Mouse (Mus musculus) limb, embryonic 10.5 days (tissue): ENCODE data around the gene Pou2af1. TPM values are rescaled to one million over a fixed set of nuclear protein-coding genes. Genes with fewer than 3 reads are reported as not detected.

Experiments used
- DNase-seq: peaks from one replicate; pipeline ENCODE4 v3.0.0-alpha.2; 2017; ENCODE audit warnings: low spot score
- H3K27ac ChIP-seq: fragments of 300-500 bp; sonication (generic); 2 replicates; pipeline ENCODE4 v1.5.1; 2016; ENCODE audit warnings: mild to moderate bottlenecking
- H3K27me3 ChIP-seq: fragments of 300-500 bp; sonication (generic); 2 replicates; pipeline ENCODE4 v1.6.1; 2016; ENCODE audit warnings: low read depth, mild to moderate bottlenecking; ENCODE audit not compliant: poor library complexity, severe bottlenecking
- H3K36me3 ChIP-seq: fragments of 300-500 bp; sonication (generic); 2 replicates; pipeline ENCODE4 v1.6.1; 2016; ENCODE audit warnings: mild to moderate bottlenecking, moderate library complexity
- H3K4me1 ChIP-seq: fragments of 300-500 bp; sonication (generic); 2 replicates; pipeline ENCODE4 v1.6.1; 2016
- H3K4me3 ChIP-seq: fragments of 300-500 bp; sonication (generic); 2 replicates; pipeline ENCODE4 v1.5.1; 2016; ENCODE audit warnings: mild to moderate bottlenecking, moderate library complexity
- H3K9me3 ChIP-seq: fragments of 300-500 bp; sonication (generic); replicated peaks from 2 replicates; pipeline ENCODE4 v1.6.1; 2016; ENCODE audit warnings: mild to moderate bottlenecking
- WGBS: fragments of 180-500 bp; shearing (Covaris S2); methylation state at CpG from one replicate; pipeline ENCODE4 v1.1.7; 2016; 5-methylcytosine and 5-hydroxymethylcytosine counted together
- polyA plus RNA-seq: library from polyadenylated mRNA; unstranded; fragments of >200 nt; fragmentation: Nextera tagmentation; extraction: Ambion mirVana; gene quantifications from 2 replicates; pipeline ENCODE4 v1.2.1, GENCODE M21; 2016

Gene Pou2af1
- not detected in 2 replicates for polyA plus RNA-seq

- Histone ChIP-seq H3K9me3 (no peaks in the 10 kb centered on the region), H3K36me3 (no peaks in the 10 kb centered on the region), H3K4me1 (no peaks in the 10 kb centered on the region), H3K4me3 (no peak within 1 kb of the TSS), H3K27me3 (no peaks in the 10 kb centered on the region), H3K27ac (no peak within 1 kb of the TSS)
- 81% methylated on average over 20 of the region's 20 CpGs for WGBS
- peak; percentile 3 for DNase-seq
Measured at GRCm38 (mm10) chr9:51213023-51213728, at the start of gene Pou2af1. TSS of gene Pou2af1 (plus strand) at chr9:51213708.

- DNase-seq, result no peak
- H3K27me3 ChIP-seq, result peaks cover 20% of the 10 kb centered on the region; the same call in 1 of the 2 replicates
- WGBS, result 89% methylated on average over 5 of the region's 5 CpGs
- H3K36me3 ChIP-seq, result no peaks in the 10 kb centered on the region
- H3K9me3 ChIP-seq, result no peaks in the 10 kb centered on the region
- H3K27ac ChIP-seq, result no peak overlapping the region
- 0 out of 2 replicates have a peak, but pooled peaks cover 5% of the 10 kb centered on the region for H3K4me1 ChIP-seq
- H3K4me3 ChIP-seq, result no peak overlapping the region
Measured at GRCm38 (mm10) chr9:51163989-51164388, 49.5 kb upstream of the Pou2af1 start.

GRCm38 (mm10) chr9:51165312-51166180, 48.0 kb upstream of the Pou2af1 start, which contains the start of gene Gm32742:
TSS of gene Gm32742 (minus strand) at chr9:51165517.
- Histone ChIP-seq H3K36me3 (no peaks in the 10 kb centered on the region), H3K4me3 (no peak within 1 kb of the TSS), H3K9me3 (no peaks in the 10 kb centered on the region), H3K27me3 (peaks cover 5% of the 10 kb centered on the region; the same call in 1 of the 2 replicates), H3K27ac (no peak within 1 kb of the TSS), H3K4me1 (0 out of 2 replicates have a peak, but pooled peaks cover 5% of the 10 kb centered on the region)
- 59% methylated on average over 6 of the region's 6 CpGs for WGBS
- DNase-seq, result no peak

- Histone ChIP-seq H3K27me3 (no peaks in the 10 kb centered on the region), H3K4me1 (0 out of 2 replicates have a peak, but pooled peaks cover 5% of the 10 kb centered on the region), H3K36me3 (no peaks in the 10 kb centered on the region), H3K27ac (no peak overlapping the region), H3K4me3 (no peak overlapping the region), H3K9me3 (no peaks in the 10 kb centered on the region)
- 74% methylated on average over 11 of the region's 11 CpGs for WGBS
- no peak for DNase-seq
Measured at GRCm38 (mm10) chr9:51167954-51168353, 45.6 kb upstream of the Pou2af1 start.

- H3K36me3 ChIP-seq, result no peaks in the 10 kb centered on the region
- 0 out of 2 replicates have a peak, but pooled peaks cover 5% of the 10 kb centered on the region for H3K4me1 ChIP-seq
- DNase-seq, result no peak
- H3K27me3 ChIP-seq, result no peaks in the 10 kb centered on the region
- 77% methylated on average over 5 of the region's 5 CpGs for WGBS
- H3K4me3 ChIP-seq, result no peak overlapping the region
- H3K9me3 ChIP-seq, result no peaks in the 10 kb centered on the region
- no peak overlapping the region for H3K27ac ChIP-seq
Measured at GRCm38 (mm10) chr9:51168698-51169097, 44.8 kb upstream of the Pou2af1 start.

- H3K36me3 ChIP-seq, result no peaks in the 10 kb centered on the region
- H3K9me3 ChIP-seq, result no peaks in the 10 kb centered on the region
- no peak overlapping the region for H3K27ac ChIP-seq
- WGBS, result 87% methylated on average over 7 of the region's 7 CpGs
- DNase-seq, result no peak
- no peaks in the 10 kb centered on the region for H3K27me3 ChIP-seq
- 0 out of 2 replicates have a peak, but pooled peaks cover 5% of the 10 kb centered on the region for H3K4me1 ChIP-seq
- H3K4me3 ChIP-seq, result no peak overlapping the region
Measured at GRCm38 (mm10) chr9:51169133-51169532, 44.4 kb upstream of the Pou2af1 start.

GRCm38 (mm10) chr9:51170298-51170697, 43.2 kb upstream of the Pou2af1 start:
- no peak for DNase-seq
- no peak overlapping the region for H3K4me3 ChIP-seq
- 75% methylated on average over 6 of the region's 6 CpGs for WGBS
- H3K27ac ChIP-seq, result no peak overlapping the region
- no peaks in the 10 kb centered on the region for H3K9me3 ChIP-seq
- 0 out of 2 replicates have a peak, but pooled peaks cover 4% of the 10 kb centered on the region for H3K4me1 ChIP-seq
- no peaks in the 10 kb centered on the region for H3K36me3 ChIP-seq
- H3K27me3 ChIP-seq, result no peaks in the 10 kb centered on the region

GRCm38 (mm10) chr9:51174890-51175464, 38.5 kb upstream of the Pou2af1 start:
- Histone ChIP-seq H3K27me3 (no peaks in the 10 kb centered on the region), H3K4me3 (no peak overlapping the region), H3K27ac (no peak overlapping the region), H3K4me1 (no peaks in the 10 kb centered on the region), H3K9me3 (no peaks in the 10 kb centered on the region), H3K36me3 (no peaks in the 10 kb centered on the region)
- WGBS, result 78% methylated on average over 8 of the region's 8 CpGs
- DNase-seq, result no peak

GRCm38 (mm10) chr9:51175722-51176121, 37.8 kb upstream of the Pou2af1 start:
- H3K4me1 ChIP-seq, result no peaks in the 10 kb centered on the region
- H3K9me3 ChIP-seq, result no peaks in the 10 kb centered on the region
- no peaks in the 10 kb centered on the region for H3K27me3 ChIP-seq
- H3K27ac ChIP-seq, result no peak overlapping the region
- no peak overlapping the region for H3K4me3 ChIP-seq
- no peaks in the 10 kb centered on the region for H3K36me3 ChIP-seq
- 92% methylated on average over 1 of the region's 1 CpGs for WGBS
- DNase-seq, result no peak

- Histone ChIP-seq H3K9me3 (no peaks in the 10 kb centered on the region), H3K36me3 (no peaks in the 10 kb centered on the region), H3K27me3 (no peaks in the 10 kb centered on the region), H3K4me3 (no peak overlapping the region), H3K27ac (no peak overlapping the region), H3K4me1 (no peaks in the 10 kb centered on the region)
- no peak for DNase-seq
- 93% methylated on average over 1 of the region's 1 CpGs for WGBS
Measured at GRCm38 (mm10) chr9:51178297-51178696, 35.2 kb upstream of the Pou2af1 start.

- H3K4me1 ChIP-seq, result no peaks in the 10 kb centered on the region
- 91% methylated on average over 5 of the region's 5 CpGs for WGBS
- H3K36me3 ChIP-seq, result no peaks in the 10 kb centered on the region
- no peaks in the 10 kb centered on the region for H3K9me3 ChIP-seq
- H3K27ac ChIP-seq, result no peak overlapping the region
- no peaks in the 10 kb centered on the region for H3K27me3 ChIP-seq
- no peak for DNase-seq
- H3K4me3 ChIP-seq, result no peak overlapping the region
Measured at GRCm38 (mm10) chr9:51180621-51181020, 32.9 kb upstream of the Pou2af1 start.

- Histone ChIP-seq H3K9me3 (no peaks in the 10 kb centered on the region), H3K4me3 (no peak overlapping the region), H3K27me3 (no peaks in the 10 kb centered on the region), H3K4me1 (no peaks in the 10 kb centered on the region), H3K27ac (no peak overlapping the region), H3K36me3 (no peaks in the 10 kb centered on the region)
- WGBS, result 87% methylated on average over 15 of the region's 15 CpGs
- DNase-seq, result no peak
Measured at GRCm38 (mm10) chr9:51182716-51183710, 30.5 kb upstream of the Pou2af1 start.
